Mouse (Mus musculus) 416B (cell line): ENCODE data around the gene Met.

Source experiments
- DNase-seq: peaks from one replicate; pipeline ENCODE4 v3.0.0; 2011; ENCODE audit warnings: low read depth

Gene Met

GRCm38 (mm10) chr6:17463434-17464280 is at the start of gene Met:
Met (plus strand) TSS chr6:17463800.
- no peak for DNase-seq

DNA sequence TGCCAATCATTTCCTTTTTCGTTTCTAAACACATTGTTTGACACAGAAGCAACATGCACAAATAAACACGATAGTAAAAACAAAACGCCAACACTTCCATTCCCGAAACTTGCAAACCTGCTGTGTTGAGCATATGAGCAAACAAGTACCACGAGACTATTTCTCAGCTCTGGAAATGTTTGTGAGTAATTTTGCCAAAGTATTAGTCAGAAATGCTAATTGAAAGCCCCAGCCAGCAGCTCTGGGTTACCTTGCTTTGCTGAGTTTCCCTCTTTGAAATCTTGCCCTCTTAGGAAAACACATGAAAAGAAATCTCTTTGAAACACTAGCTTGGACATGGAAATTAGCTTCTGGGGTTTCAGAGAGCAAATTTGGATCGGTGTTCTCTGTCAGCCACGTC is 45.4 kb upstream of the Met start:
- no peak for DNase-seq

DNA sequence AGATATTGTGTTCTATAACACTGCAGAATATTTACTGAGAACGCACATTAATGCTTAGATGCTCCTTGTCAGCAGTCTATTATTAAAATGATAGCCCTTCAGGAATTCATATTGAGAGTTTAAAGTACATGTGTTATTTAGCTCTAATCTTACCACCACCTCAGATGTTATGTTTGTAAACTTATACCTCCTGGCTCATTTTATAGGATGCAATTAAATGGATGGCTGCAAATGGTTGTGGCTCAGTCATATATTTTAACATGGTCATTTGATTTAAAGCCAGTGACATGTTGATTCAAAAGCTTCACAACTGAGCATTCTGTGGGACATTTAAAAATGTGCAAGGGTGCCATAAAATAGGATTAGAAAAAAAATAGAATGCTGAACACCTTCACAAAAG is 41.2 kb upstream of the Met start:
- no peak for DNase-seq

DNA sequence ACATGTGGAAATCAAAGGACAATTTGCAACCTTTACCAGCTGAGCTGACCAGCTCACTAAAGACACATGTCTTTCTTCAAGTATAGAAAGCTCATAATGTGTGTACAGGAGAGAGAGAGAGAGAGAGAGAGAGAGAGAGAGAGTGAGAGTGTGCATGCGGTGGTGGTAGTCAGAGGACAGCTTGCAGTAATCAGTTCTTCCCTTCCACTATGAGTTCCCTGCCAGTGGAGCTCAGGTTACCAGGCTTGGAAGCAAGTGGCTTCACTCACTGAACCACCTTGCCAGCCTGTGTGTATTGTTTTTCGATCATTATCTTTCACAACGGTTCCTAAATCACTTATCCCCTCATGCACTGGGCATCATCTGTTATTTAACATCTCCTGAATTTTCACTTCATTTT is 34.6 kb upstream of the Met start:
- no peak for DNase-seq

- DNase-seq = no peak
Measured at GRCm38 (mm10) chr6:17429611-17430010, 34.0 kb upstream of the Met start.

DNA sequence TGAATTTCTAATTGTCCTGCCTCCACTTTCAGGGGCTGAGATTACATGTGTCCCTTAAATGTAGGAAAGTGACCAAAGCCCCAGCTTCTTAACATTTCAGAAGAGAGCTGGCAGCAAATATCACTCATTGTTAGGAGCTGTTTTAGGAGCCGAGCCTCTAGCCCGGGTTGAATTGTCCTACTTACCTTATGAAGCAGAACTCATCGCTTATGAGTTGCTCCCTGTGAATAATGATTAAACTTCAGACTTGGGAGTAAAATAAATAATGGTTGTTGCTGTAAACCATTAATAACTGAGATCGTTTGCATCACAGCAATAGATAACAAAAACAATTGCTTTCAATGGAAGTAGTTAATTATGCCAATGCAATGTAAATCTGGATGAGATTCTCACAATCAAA is 20.3 kb upstream of the Met start:
- DNase-seq = no peak

DNA sequence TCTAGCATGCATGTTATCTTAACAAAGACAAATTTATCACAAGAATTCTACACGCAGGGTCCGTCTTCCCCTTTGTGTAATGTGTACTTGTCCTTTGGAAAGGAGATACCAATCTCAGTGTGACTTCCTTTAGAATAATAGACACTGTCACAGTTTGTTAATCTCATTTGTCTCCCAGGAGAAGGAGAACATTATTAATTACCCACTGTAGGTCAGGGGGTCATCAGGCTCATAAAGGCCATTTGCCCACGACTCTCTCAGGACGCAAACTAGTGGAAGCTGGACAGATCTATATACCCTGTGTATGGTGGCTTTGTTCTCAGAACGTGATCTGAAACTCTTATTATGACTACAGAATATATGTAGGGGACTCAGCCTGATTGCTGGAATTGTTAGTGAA is 12.3 kb upstream of the Met start:
- DNase-seq = no peak

- no peak for DNase-seq
Measured at GRCm38 (mm10) chr6:17455116-17455515, 8.5 kb upstream of the Met start.

DNA sequence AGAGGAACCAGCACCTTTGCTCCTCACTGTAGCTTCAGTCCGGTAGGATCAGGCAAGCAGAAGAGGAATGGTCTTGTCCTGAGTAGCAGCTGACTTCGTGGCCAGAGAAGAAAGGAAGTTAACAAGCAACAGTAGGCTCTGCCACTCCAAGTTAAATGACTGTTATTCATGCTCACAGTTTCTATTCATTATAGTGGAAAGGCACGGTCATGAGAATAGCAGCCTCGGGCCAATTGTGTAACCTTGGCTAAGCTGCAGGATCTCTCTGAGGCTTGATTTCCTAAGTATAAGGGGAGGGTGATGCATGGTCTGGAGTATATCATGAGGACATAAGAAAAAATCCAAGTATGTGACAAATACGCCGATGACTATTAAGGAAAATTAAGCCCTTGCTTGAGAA is 4.0 kb upstream of the Met start:
- DNase-seq = no peak

GRCm38 (mm10) chr6:17461435-17461834 is 2.2 kb upstream of the Met start:
- no peak for DNase-seq

- no peak for DNase-seq
Measured at GRCm38 (mm10) chr6:17464281-17465025, 853 bp downstream of the Met start.

DNA sequence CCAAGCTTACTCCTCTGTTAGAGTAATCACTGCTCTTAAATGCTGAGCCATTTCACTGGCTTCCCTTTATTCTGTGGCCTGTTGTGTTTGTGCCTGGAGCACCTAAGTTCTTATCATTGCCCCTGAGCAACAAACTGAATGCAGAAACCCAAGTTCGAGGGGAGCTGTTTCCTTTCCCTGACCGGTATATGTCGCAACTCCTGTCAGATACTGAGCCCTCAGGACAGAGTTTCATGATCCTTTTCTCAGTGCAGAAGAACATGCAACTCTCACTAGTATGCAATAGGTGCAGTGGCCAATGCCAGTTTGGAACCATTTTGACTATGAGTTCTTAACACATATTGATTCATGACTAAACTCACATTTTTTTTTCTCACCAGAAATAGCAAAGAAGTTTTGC is 2.9 kb downstream of the Met start:
- DNase-seq = peak; percentile 51

DNA sequence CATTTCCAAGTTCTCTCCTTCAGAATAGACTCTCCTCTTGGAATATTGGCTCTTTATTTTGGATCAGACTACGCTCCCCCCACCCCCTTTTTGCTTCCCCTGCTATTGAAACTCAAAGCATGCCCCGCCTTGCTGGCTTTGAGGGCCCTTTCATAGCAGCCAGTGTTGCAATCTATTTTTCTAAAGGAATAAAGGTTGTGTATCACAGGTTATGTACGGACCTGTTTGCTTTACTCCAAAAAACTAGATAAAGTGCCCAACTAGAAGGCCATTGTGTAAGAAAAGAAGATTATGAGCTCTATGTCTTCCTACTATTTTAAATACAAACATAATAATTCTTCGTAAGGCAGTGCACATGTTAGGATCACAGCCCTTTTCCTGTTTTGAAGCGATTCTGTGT is 5.4 kb downstream of the Met start:
- no peak for DNase-seq

GRCm38 (mm10) chr6:17473128-17473527 is 9.5 kb downstream of the Met start:
- DNase-seq = no peak

GRCm38 (mm10) chr6:17477823-17478222 is 14.2 kb downstream of the Met start:
- DNase-seq = no peak

- DNase-seq = no peak
Measured at GRCm38 (mm10) chr6:17478252-17478651, 14.7 kb downstream of the Met start.

DNA sequence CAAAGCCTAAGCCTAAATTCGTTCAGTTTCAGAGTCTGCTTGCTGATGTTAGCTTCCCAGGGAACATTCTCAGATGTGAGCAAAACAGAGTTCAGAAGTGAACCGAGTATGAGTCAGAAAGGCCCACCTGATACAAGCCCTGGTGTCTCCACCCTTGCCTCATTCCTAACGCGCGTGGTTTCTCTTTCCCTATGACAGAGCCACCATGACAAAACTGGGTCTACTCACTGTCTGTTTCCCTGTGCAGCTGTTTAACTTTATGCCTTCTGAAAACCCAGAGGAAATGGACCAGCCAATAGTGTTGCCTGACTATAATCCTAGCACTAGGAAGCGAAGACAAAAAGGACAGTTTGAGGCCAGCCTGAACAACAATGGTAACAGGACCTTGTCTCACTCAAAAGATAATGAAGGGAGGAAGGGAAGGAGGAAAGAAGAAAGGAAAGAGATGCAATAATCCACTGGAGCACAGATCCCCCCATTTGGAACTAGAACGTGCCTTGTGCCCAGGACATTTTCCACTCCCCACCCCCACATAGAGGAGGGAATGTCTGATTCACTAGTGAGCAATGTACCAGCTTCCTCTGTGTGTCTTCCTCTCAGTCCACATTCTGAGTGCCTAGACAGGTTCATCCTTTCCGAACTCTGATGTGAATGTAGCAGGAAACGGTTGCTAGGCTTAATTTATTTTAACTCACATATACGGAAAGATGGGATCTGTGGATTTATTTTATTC is 15.4 kb downstream of the Met start:
- DNase-seq = peak; percentile 2

DNA sequence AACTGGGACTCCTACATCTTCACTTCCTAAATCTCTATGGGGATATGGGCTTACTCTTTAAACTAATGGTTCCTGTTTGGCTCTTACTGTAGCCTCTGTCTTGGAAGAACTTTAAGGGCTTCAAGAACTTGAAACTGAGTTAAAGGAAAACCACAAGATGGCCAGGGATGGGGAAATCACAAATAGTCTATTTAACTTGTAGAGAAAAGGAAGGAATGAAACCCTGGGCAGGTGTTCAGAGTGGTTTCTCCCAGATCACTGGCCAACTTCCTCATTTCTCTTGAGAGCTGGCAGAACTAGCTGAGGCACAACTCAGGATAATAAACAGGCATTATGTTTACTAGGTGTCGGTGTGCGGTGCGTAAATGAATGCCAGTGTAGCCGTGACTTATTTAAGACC is 17.5 kb downstream of the Met start:
- peak; percentile 75 for DNase-seq

DNA sequence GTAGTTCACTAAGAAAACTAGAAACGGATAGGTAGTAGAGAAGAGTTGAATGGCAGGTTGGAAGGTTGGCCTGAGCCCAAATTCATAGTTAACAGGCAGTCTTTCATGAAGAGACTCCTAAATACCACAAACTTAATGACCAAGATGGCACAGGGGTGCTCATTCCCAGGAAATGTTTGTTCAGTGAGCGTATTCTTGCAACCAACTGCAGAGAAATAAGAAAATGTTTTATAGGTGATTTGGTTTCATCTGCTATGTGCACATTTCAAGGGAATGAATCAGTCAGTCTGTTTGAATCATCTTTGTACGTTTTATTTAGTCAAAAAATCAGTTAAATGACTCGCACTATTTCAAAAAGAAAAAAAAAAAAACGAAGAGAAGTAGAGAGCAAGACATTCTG is 21.6 kb downstream of the Met start:
- no peak for DNase-seq

DNA sequence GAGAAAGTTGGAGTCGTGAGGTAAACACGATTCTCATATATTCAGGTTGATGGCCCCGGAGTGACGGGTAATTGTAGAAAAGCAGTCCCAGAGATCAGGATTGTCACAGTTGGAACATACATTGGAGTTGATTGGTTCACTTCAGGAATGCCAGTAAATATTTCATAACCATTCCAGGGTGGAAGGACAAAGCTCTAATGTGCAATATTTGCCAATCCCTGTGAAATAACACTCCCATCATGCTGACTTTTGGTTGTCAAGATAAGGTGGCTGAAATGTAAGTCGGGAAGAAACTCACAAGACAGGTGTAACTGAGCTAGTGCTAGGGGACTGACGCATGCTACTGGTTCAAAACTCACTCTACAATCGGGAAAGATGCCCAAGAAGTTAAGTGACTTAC is 22.2 kb downstream of the Met start:
- DNase-seq = no peak

DNA sequence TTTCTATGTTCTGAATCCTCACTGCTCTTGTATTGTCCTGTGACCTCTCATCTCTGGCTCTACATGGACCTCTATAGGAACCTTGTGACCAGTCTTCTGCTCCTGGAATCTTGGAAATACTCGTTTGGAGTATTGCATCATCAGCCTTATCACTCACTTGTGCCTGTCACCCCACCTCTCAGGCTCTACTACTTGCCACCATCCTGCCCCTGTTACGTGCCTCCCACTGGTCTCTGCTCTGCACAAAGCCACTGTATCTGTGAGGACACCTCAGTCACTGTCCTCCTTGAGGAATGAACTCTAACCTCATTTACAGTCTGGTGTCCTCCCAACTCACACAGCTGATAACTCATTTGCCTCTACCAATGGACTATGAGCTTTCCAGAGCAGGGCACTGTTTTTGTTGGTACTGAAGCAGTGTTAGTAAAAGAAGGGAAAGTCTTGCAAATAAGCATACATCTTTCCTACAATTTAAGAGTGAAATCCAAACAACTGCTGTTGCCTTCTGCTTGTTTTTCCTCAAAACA is 24.8 kb downstream of the Met start:
- DNase-seq = no peak

DNA sequence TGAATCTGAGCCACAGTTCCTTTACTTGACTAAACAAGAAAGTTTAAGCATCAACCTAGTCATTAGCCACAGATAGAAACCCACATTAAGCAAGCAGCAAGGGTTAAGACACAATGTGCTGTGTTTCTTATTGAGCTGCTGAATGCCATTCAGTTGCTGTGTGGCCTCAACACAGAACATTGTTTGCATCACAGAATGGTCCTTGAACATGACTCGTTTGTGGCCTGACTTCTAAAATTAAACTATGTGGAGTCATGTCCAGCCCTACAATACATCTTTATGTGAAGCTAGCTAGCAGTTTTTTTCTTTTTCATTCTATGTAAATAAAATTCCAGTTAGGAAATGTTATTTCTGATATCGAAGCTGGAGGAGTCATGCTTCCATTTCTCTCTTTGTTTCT is 27.2 kb downstream of the Met start:
- DNase-seq = no peak

- no peak for DNase-seq
Measured at GRCm38 (mm10) chr6:17491502-17491901, 27.9 kb downstream of the Met start.
